Mouse (Mus musculus): ENCODE measurements at regions not wholly inside any gene's neighbourhood (a gene's known extent, or its start where the extent isn't known, plus 50 kb on each side); places are given as distances from the start of the nearest gene placed in this dataset.

- CTCF ChIA-PET = no interaction called here
Measured at GRCm38 (mm10) chr13:48094275-48095035, 166.6 kb upstream of the Id4 start.

- CTCF ChIA-PET = no interaction called here
Measured at GRCm38 (mm10) chr13:48102156-48102555, 158.9 kb upstream of the Id4 start.

GRCm38 (mm10) chr13:48102576-48102975 lies 158.5 kb upstream of the Id4 start:
- CTCF ChIA-PET = no interaction called here

GRCm38 (mm10) chr13:48104766-48105165 lies 156.3 kb upstream of the Id4 start:
- CTCF ChIA-PET = no interaction called here

- CTCF ChIA-PET = no interaction called here
Measured at GRCm38 (mm10) chr13:48106946-48107345, 154.1 kb upstream of the Id4 start.

- CTCF ChIA-PET = no interaction called here
Measured at GRCm38 (mm10) chr13:48115890-48116289, 145.1 kb upstream of the Id4 start.

- CTCF ChIA-PET = no interaction called here
Measured at GRCm38 (mm10) chr13:48126582-48126981, 134.4 kb upstream of the Id4 start.

GRCm38 (mm10) chr13:48130724-48131123 lies 130.3 kb upstream of the Id4 start:
- CTCF ChIA-PET = no interaction called here

- CTCF ChIA-PET = no interaction called here
Measured at GRCm38 (mm10) chr13:48131681-48132080, 129.3 kb upstream of the Id4 start.

- CTCF ChIA-PET = no interaction called here
Measured at GRCm38 (mm10) chr13:48145976-48146375, 115.1 kb upstream of the Id4 start.

- CTCF ChIA-PET = no interaction called here
Measured at GRCm38 (mm10) chr13:48147061-48147460, 114.0 kb upstream of the Id4 start.

- CTCF ChIA-PET = no interaction called here
Measured at GRCm38 (mm10) chr13:48153248-48153647, 107.8 kb upstream of the Id4 start.

GRCm38 (mm10) chr13:48153684-48154413 lies 107.2 kb upstream of the Id4 start:
- CTCF ChIA-PET = no interaction called here

GRCm38 (mm10) chr13:48154414-48155105 lies 106.5 kb upstream of the Id4 start:
- CTCF ChIA-PET = no interaction called here

- CTCF ChIA-PET = no interaction called here
Measured at GRCm38 (mm10) chr13:48159020-48159910, 101.8 kb upstream of the Id4 start.

- CTCF ChIA-PET = no interaction called here
Measured at GRCm38 (mm10) chr13:48160161-48160560, 100.9 kb upstream of the Id4 start.

- CTCF ChIA-PET = no interaction called here
Measured at GRCm38 (mm10) chr13:48161339-48161738, 99.7 kb upstream of the Id4 start.

- CTCF ChIA-PET = no interaction called here
Measured at GRCm38 (mm10) chr13:48164586-48164985, 96.4 kb upstream of the Id4 start.

GRCm38 (mm10) chr13:48165838-48166237 lies 95.2 kb upstream of the Id4 start:
- CTCF ChIA-PET = no interaction called here

GRCm38 (mm10) chr13:48167976-48168375 lies 93.1 kb upstream of the Id4 start:
- CTCF ChIA-PET = no interaction called here

GRCm38 (mm10) chr13:48171309-48171953 lies 89.6 kb upstream of the Id4 start:
- CTCF ChIA-PET = no interaction called here

GRCm38 (mm10) chr13:48171994-48172393 lies 89.0 kb upstream of the Id4 start:
- CTCF ChIA-PET = no interaction called here

All from spleen, embryonic (tissue).